Mouse (Mus musculus) adrenal gland, adult 10 weeks (tissue): ENCODE results near the gene Tspear. TPM values are rescaled to one million over a fixed set of nuclear protein-coding genes. Genes with fewer than 3 reads are reported as not detected.

Source experiments
- polyA plus RNA-seq: library from polyadenylated mRNA; stranded (reverse); fragments of 350-450 nt; fragmentation: Illumina TruSeq; extraction: RNeasy Lipid Tissue Mini Kit (QIAGEN cat#74804); gene quantifications from one replicate; pipeline ENCODE4 v1.2.3, GENCODE M21; 2014; ENCODE audit warnings: low read depth, low replicate concordance

Tspear gene
- polyA plus RNA-seq, 1 experiment from 2014 or later: not detected

DNA sequence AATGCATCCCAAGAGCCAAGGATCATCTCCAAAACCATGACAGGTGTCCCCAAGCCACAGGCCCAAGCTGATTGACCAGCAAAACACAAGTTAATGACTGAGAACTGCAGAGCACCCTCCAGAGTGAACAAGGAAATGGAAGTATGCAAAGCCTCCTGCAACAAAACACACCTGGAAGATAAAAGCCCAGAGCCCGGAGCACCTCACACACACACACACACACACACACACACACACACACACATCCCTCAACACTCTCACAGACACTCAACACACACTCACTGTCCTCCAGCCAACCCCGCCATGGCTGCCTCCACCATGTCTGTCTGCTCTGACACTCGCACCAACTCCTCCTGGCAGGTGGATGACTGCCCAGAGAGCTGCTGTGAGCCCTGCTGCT, 160.1 kb downstream of the Tspear start, which contains the start of gene Gm36176:
Gm36176 (plus strand) TSS at position 301 of the 400 bp plus-strand sequence.

DNA sequence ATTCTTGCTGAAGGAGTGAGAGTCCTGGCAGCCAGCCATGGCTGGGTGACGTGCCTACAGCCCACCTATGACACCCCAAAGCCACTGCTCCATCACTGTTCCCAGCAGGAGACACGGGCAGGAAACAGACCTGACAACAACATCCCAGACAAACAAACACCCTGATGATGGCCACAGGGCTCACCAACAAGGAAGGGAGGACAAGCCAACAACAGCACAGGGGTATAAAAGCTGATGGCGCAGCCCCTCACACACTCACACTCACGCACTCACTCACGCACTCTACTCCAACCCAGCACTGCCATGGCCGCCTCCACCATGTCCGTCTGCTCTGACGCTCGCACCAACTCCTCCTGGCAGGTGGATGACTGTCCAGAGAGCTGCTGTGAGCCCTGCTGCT, 166.2 kb downstream of the Tspear start, which contains the start of gene Gm10318:
Gm10318 (plus strand) TSS at position 301 of the 400 bp plus-strand sequence.

DNA sequence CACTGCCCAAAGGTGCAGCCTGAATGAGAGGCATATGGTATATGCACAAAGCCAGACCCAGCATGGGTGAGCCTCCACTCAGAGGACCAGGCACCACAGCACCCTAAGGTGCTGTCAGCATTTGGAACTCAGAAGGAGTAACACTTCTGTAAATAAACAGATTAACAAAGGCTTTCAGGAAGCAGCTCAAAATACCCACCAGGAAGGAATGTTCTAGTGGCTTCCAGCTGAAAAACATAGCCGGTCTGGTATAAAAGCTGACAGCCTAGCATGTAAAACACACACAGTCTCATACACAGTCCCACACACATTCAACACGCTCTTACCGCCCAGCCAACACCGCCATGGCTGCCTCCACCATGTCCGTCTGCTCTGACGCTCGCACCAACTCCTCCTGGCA, 175.3 kb downstream of the Tspear start, which contains the start of gene Gm3285:
Gm3285 (plus strand) TSS at position 301 of the 400 bp plus-strand sequence.

DNA sequence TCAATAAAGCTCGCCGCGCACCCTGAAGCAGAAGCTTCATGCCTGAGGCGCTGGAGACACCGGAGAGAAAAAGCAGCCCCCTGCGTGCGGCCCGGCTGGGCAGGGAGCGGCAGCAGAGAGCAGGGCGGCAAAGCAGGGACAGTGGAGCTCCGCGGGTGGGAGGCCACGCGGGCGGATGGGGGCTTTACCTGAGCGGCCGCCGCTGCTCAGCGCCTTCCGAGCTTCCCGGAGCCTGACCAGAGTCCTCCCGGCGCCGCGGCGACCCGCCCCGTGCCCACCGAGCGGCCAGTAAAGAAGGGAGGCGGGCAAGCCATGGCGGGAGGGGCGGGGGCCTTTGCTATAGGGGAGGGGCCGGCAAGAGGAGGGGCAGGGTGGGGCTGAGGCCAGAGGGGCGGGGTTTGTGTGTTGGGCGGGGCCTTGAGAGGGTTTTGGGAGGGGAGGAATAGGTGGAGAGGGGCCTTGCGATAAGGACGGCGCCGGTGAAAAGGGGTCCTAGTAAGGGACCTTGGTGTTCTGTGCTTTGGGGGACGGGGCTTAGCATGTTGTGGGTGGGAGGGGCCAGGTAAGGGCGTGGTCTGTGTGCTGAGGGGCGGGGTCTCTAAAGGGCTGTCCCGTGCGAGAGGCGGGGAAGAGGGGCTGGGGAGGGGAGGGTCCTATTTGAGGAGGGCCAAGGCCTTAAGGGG, 216.0 kb downstream of the Tspear start, which contains the start of gene Lrrc3:
Lrrc3 (minus strand) TSS at position 326 of the 683 bp plus-strand sequence.

Other genes with a start within 250 kb of the Tspear start
- 0.70 TPM for gene Fam207a, start 170.8 kb upstream of the Tspear start, polyA plus RNA-seq
- 2.5 TPM for gene Itgb2, start 156.3 kb upstream of the Tspear start, polyA plus RNA-seq
- 126 TPM for gene Pttg1ip, start 104.8 kb upstream of the Tspear start, polyA plus RNA-seq
- gene Sumo3, start 80.5 kb upstream of the Tspear start, polyA plus RNA-seq: 72.3 TPM
- gene Gm49325, start 80.4 kb upstream of the Tspear start, polyA plus RNA-seq: 6.2 TPM
- gene Ube2g2, start 64.3 kb upstream of the Tspear start, polyA plus RNA-seq: 11.6 TPM
- gene Gm19402, start 4.2 kb downstream of the Tspear start, polyA plus RNA-seq: not detected
- gene Gm9508, start 10.7 kb downstream of the Tspear start, polyA plus RNA-seq: not detected
- not detected for gene Gm10272, start 20.1 kb downstream of the Tspear start, polyA plus RNA-seq
- gene Gm10024, start 24.9 kb downstream of the Tspear start, polyA plus RNA-seq: not detected
- not detected for gene Gm10142, start 29.2 kb downstream of the Tspear start, polyA plus RNA-seq
- not detected for gene Krtap12-1, start 34.0 kb downstream of the Tspear start, polyA plus RNA-seq
- gene Gm10100, start 39.9 kb downstream of the Tspear start, polyA plus RNA-seq: not detected
- gene Gm18596, start 56.1 kb downstream of the Tspear start, polyA plus RNA-seq: not detected
- gene Gm9736, start 64.8 kb downstream of the Tspear start, polyA plus RNA-seq: not detected
- gene Gm3233, start 73.1 kb downstream of the Tspear start, polyA plus RNA-seq: not detected
- gene Gm3238, start 84.8 kb downstream of the Tspear start, polyA plus RNA-seq: not detected
- gene Gm7138, start 90.4 kb downstream of the Tspear start, polyA plus RNA-seq: not detected
- gene Gm3250, start 96.0 kb downstream of the Tspear start, polyA plus RNA-seq: not detected
- not detected for gene Gm7137, start 101.6 kb downstream of the Tspear start, polyA plus RNA-seq
- not detected for gene Gm9639, start 108.5 kb downstream of the Tspear start, polyA plus RNA-seq
- not detected for gene Gm19668, start 112.6 kb downstream of the Tspear start, polyA plus RNA-seq
- not detected for gene Gm9507, start 125.3 kb downstream of the Tspear start, polyA plus RNA-seq
- not detected for gene Gm2696, start 128.1 kb downstream of the Tspear start, polyA plus RNA-seq
- not detected for gene Krtap10-4, start 140.5 kb downstream of the Tspear start, polyA plus RNA-seq
- not detected for gene Krtap10-10, start 149.4 kb downstream of the Tspear start, polyA plus RNA-seq
- not detected for gene Gm36176, start 160.2 kb downstream of the Tspear start, polyA plus RNA-seq
- not detected for gene Gm10318, start 166.3 kb downstream of the Tspear start, polyA plus RNA-seq
- not detected for gene Gm3285, start 175.4 kb downstream of the Tspear start, polyA plus RNA-seq
- gene Lrrc3, start 216.0 kb downstream of the Tspear start, polyA plus RNA-seq: 1.7 TPM